Mouse (Mus musculus): ENCODE data around the gene Col4a1.

DNA sequence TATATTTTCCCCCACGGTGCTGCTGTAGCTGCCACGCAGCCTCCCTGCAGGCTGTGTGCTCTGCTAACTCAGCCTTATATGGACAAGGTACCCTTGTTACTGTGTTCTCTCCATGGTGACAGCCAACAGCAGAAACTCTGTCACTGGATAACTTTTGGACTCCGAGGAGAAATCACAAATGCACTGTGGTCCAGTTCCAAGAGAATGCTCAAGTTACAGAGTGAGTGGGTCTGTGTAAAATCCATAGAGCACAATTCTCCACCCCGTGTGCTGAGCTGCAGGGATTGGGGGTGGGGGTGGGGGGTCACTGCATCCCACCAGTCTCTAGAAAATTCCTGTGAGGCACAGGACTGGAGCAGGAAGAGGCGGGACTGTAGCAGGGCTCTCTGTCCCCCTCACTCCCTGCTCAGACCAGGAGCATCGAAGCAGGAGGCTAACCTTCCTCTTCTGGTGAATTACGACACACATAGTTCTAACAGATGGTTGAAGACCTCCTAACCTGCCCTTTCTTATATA, 45.4 kb upstream of the Col4a1 start:
- TF ChIP-seq CTCF (conservative IDR thresholded peaks at IDR 0.05; ENCODE audit: low read length) (no peak), POU5F1 (IDR thresholded peaks at IDR 0.05; ENCODE audit: borderline replicate concordance, low read length) (no peak), NANOG (IDR thresholded peaks at IDR 0.05; ENCODE audit: borderline replicate concordance, low read length) (no peak)

Data from E14TG2a.4 (cell line).